Mouse (Mus musculus): ENCODE measurements around the gene Mms19.

Gene Mms19

GRCm38 (mm10) chr19:41980819-41981594, at the start of gene Mms19:
TSS of gene Mms19 (minus strand) at chr19:41981157.
- DNase-seq = peak; percentile 98 to 99

- peak; percentile 93 for DNase-seq
Measured at GRCm38 (mm10) chr19:42026158-42026557, 45.2 kb upstream of the Mms19 start.

GRCm38 (mm10) chr19:42022542-42022848, 41.5 kb upstream of the Mms19 start:
- DNase-seq = no peak

GRCm38 (mm10) chr19:42021681-42022541, 41.0 kb upstream of the Mms19 start:
- peak in 1 of 2 experiments; percentile 56 for DNase-seq

DNA sequence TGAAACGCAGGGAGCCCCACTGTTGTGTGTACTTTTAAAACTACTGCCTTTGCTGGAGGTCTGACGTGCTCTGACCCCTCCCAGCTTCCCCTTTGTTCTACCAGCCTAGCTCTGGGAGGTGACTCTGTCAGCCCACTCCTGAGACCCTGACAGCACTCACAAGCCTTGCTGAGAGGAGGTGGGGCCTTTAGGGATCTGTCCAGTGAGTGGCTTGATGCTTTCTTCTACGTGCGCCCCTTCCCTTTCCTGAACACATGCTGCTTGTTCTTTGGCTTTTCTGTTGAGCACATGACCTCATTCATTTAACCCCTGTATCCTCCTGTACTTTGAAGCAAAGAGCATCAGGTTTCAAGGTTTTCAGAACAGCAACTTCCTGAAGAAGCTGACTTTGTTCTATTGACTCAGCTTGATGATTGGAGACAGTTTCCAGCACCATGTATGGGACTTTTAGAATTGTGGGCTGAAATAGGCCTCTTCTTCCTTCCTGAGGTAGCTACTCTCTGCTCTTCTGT, 38.1 kb upstream of the Mms19 start:
- no peak for DNase-seq

DNA sequence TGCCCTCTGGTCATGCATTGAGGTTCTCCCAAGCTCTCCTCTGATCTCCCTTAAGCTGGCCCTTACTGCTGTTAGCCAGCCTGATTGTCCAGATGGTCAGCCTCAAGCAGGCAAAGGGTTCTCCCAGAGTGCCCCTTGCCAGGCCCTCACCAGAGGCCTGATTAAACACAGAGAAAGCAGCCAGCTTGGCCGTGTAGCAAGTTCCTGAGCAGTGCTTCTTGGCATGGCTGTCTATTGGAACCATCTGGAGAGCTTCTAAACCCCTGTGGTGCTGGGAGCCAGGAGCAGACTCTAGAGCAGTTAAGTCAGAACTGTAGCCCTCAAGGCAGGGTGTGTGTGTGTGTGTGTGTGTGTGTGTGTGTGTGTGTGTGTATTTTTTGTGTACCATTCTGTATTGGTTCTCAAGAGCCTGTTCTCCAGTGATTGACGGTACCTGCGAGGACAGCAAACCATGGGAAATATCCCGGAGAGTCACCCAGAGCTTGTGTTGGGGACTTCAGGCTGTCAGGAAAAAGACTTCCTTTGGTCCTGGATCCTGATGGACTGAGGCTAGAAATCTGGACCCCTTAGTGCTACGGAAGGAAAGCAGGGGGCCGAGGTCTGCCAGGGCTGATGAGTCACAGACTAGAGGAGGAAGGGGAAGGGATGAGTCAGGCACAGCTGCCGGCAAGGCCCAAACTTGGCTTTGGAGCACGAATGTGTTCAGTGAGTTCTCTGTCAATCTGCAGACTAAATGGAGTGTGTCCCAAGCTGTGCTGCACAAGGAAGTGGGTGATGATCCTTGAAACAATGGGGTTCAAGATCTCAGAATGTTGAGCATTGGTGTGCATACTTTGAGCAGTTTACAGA, 36.7 kb upstream of the Mms19 start:
- peak; percentile 91 to 92 for DNase-seq

- no peak for DNase-seq
Measured at GRCm38 (mm10) chr19:42016840-42017239, 35.9 kb upstream of the Mms19 start.

- DNase-seq = no peak
Measured at GRCm38 (mm10) chr19:42016251-42016650, 35.3 kb upstream of the Mms19 start.

- no peak for DNase-seq
Measured at GRCm38 (mm10) chr19:42015001-42015400, 34.0 kb upstream of the Mms19 start.

DNA sequence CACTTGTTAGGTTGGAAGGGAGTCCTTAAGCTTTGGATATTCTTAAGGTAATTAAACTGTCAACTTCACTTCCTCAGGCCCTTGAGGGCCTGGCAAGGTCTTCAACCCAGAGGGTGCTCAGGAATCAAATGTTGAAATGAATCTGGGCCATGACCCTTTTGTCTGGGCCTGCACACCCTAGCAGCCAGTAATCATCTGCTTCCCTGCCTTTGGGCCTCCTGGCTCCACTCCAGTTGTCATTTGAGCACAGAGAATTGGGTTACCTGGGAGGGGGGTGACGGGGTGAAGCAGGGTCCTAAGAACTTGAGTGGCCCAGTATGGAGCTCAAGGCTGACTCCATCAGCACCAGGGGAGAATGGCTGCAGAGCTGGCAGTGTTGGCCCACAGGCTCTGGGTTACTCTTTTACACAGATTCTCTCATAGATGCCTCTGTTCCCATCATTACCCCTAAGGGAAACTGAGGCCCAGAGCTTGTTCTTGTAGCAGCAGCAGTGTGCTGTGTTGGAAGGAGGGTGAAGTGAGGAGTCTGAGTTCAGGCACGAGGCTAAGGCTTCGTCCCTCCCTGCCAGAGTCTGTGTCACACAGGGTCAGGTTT, 33.4 kb upstream of the Mms19 start:
- no peak for DNase-seq

GRCm38 (mm10) chr19:42011123-42011522, 30.2 kb upstream of the Mms19 start:
- no peak for DNase-seq

GRCm38 (mm10) chr19:42010436-42010835, 29.5 kb upstream of the Mms19 start:
- DNase-seq = no peak

DNA sequence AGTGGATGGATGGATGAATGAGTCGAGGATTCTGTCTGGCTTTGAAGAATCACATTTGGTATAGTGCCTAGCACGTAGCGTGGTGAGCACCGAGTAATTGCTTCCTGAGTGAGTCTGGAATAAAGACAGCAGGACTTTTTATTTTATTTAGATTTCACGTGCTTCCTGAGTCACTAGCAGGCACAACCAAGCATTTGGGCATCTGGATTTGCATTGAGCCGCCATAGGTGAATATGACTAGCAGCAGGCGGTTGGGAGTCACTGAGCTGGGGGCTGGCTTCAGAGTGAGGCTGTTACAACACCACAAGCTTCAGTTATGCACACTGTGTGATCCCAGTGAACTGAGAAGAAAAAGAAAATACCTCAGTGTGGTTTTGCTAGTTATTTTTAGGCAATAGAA, 28.1 kb upstream of the Mms19 start:
- no peak for DNase-seq

- no peak for DNase-seq
Measured at GRCm38 (mm10) chr19:42008586-42008985, 27.6 kb upstream of the Mms19 start.

DNA sequence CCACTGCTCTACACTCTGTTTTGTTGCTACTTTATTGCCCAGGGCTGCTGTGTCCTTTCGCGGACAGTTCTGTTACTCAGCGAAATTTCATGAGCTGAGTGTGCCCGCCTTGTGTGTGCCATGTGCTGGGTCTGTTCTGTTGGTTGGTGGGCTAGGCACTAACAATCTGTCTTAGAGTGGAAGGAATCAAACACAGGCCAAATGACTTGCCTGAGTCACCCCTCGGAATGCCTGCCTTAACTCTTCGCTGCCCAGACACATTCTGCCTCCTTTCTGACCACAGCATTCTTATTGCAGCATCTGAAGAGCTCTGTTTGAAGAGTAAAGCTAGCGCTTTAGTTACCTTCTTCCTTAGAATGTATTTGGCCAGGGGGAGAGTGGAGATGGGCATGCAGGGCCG, 25.6 kb upstream of the Mms19 start:
- no peak for DNase-seq

DNA sequence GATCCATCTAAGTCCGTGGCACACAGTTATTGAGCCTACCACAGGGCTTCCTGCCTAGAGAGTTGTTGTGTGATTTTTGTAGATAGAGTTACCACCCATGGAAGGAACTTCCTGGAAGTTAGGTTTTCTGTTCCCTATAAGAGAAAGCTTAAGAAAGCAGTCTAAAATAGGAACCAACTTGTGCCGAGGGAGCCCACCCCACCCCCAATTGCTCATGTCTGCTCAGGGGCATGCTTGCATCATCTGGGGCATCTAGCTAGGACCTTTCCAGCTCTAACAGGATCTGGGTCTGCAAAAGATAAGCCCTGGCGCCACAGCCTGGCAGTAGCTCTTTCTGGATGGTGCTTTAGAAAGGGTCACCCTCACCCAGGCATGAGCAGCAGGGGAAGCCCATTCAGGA, 24.7 kb upstream of the Mms19 start:
- no peak for DNase-seq

DNA sequence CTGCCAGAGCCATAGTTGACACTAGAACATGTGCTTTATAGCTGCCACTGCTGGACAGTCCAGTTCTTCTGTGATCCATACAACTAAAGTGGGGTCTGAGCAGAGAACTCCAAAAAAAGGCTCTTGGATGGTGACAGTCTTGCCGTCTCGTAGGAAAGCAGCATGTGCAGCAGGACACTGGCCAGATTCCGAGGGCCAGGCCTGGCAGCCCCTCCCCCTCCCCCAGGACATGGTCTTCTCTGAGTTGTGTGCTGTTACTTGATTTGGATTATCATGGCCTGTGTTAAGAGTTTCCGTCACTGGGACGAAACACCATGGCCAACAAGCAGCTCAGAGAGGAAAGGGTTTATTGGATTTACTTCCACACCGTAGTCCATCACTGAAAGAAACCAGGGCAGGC, 23.3 kb upstream of the Mms19 start:
- DNase-seq = peak in 1 of 2 experiments; percentile 47

- DNase-seq = no peak
Measured at GRCm38 (mm10) chr19:42001253-42001980, 20.5 kb upstream of the Mms19 start.

GRCm38 (mm10) chr19:42000446-42000958, 19.5 kb upstream of the Mms19 start:
- no peak for DNase-seq

GRCm38 (mm10) chr19:41999688-42000283, 18.8 kb upstream of the Mms19 start:
- no peak for DNase-seq

Measured in cerebellum, postnatal 25 days (tissue).